Mouse (Mus musculus) kidney, adult 18-20 months (tissue): ENCODE data around the gene Med13.
"Not testable (repeated sequence)": the region's sequence is repeated elsewhere in the genome, so short reads cannot be mapped to it uniquely, and the experiment has no call there.

Source experiments
- DNase-seq: peaks from one replicate; pipeline ENCODE4 v3.0.0; 2021

Med13 gene

GRCm38 (mm10) chr11:86378981-86379380 lies 21.6 kb upstream of the Med13 start:
- no peak for DNase-seq

GRCm38 (mm10) chr11:86377841-86378240 lies 20.4 kb upstream of the Med13 start:
- no peak for DNase-seq

- no peak for DNase-seq
These were observed 19.3 kb upstream of the Med13 start for GRCm38 (mm10) chr11:86376707-86377106.

GRCm38 (mm10) chr11:86375086-86375485 lies 17.7 kb upstream of the Med13 start:
- no peak for DNase-seq

- DNase-seq: no peak
These were observed 13.9 kb upstream of the Med13 start for GRCm38 (mm10) chr11:86371266-86371665.

- no peak for DNase-seq
These were observed 12.5 kb upstream of the Med13 start for GRCm38 (mm10) chr11:86369860-86370259.

GRCm38 (mm10) chr11:86369003-86369402 lies 11.6 kb upstream of the Med13 start:
- no peak for DNase-seq

- no peak for DNase-seq
These were observed 7.5 kb upstream of the Med13 start for GRCm38 (mm10) chr11:86364709-86365452.

- DNase-seq: peak; percentile 99
These were observed 654 bp upstream of the Med13 start for GRCm38 (mm10) chr11:86357984-86358528.

GRCm38 (mm10) chr11:86356007-86356853 lies 1.2 kb downstream of the Med13 start:
- no peak for DNase-seq

- no peak for DNase-seq
These were observed 3.8 kb downstream of the Med13 start for GRCm38 (mm10) chr11:86353586-86353985.

GRCm38 (mm10) chr11:86351766-86352315 lies 5.6 kb downstream of the Med13 start:
- DNase-seq: no peak

- no peak for DNase-seq
These were observed 6.7 kb downstream of the Med13 start for GRCm38 (mm10) chr11:86350636-86351138.

- no peak for DNase-seq
These were observed 8.1 kb downstream of the Med13 start for GRCm38 (mm10) chr11:86349325-86349724.

GRCm38 (mm10) chr11:86348872-86349271 lies 8.5 kb downstream of the Med13 start:
- DNase-seq: no peak

- DNase-seq: no peak
These were observed 9.8 kb downstream of the Med13 start for GRCm38 (mm10) chr11:86347387-86348122.

GRCm38 (mm10) chr11:86346525-86346924 lies 10.9 kb downstream of the Med13 start:
- DNase-seq: no peak

- not testable (repeated sequence) for DNase-seq
These were observed 12.5 kb downstream of the Med13 start for GRCm38 (mm10) chr11:86344940-86345339.

GRCm38 (mm10) chr11:86324251-86324650 lies 33.2 kb downstream of the Med13 start:
- no peak for DNase-seq

GRCm38 (mm10) chr11:86314992-86315391 lies 42.4 kb downstream of the Med13 start:
- DNase-seq: not testable (repeated sequence)

GRCm38 (mm10) chr11:86310280-86310679 lies 47.1 kb downstream of the Med13 start:
- no peak for DNase-seq

- not testable (repeated sequence) for DNase-seq
These were observed 65.2 kb downstream of the Med13 start for GRCm38 (mm10) chr11:86292201-86292600.
